ENCODE assay signal across 26 mouse cellular contexts in genomic region chr5:136512103-136512674, GRCm38 (mm10). TPM values are rescaled to one million over a fixed set of nuclear protein-coding genes. Genes with fewer than 3 reads are reported as not detected.
A peak's percentile ranks its signal among the peaks of the same experiment; 100 is the strongest.
DNase-seq lines count a peak whose midpoint lies in the region; ATAC-seq lines count a peak whose summit lies in the region.
"Had no signal": no experiment of that assay in that cellular context is flagged by ENCODE, and none has a peak within 500 bp of the region (broad histone marks: within the 10 kb centered on the region; RNA-seq: fewer than 3 reads in every experiment).

No protein-coding gene starts in this region.

- H3K27ac ChIP-seq in kidney, embryonic 16.5 days (ENCODE audit: low read length) = no peak overlapping the region
- H3K27ac ChIP-seq in lung, embryonic 16.5 days (ENCODE audit: low read length) = no peak overlapping the region
- H3K27ac ChIP-seq: embryonic facial prominence, embryonic 12.5 days; embryonic facial prominence, embryonic 15.5 days; heart, adult 2 months; heart, embryonic 10.5 days; hindbrain, embryonic 12.5 days; hindbrain, embryonic 15.5 days had no signal

- 70% methylated on average over 2 of the region's 2 CpGs for WGBS in kidney, embryonic 16.5 days
- WGBS in lung, embryonic 16.5 days = 67% methylated on average over 2 of the region's 2 CpGs

- H3K4me3 ChIP-seq in kidney, embryonic 16.5 days (ENCODE audit: low read length) = no peak overlapping the region
- H3K4me3 ChIP-seq in lung, embryonic 16.5 days (ENCODE audit: low read length) = no peak overlapping the region
- H3K4me3 ChIP-seq: embryonic facial prominence, embryonic 12.5 days; embryonic facial prominence, embryonic 15.5 days; heart, adult 2 months; heart, embryonic 10.5 days; heart, embryonic 13.5 days; hindbrain, embryonic 12.5 days; hindbrain, embryonic 15.5 days had no signal

- no peaks in the 10 kb centered on the region for H3K27me3 ChIP-seq in kidney, embryonic 16.5 days (ENCODE audit: insufficient read depth, low read length)
- H3K27me3 ChIP-seq in lung, embryonic 16.5 days (ENCODE audit: control insufficient read depth, insufficient read depth, low read depth, low read length) = no peaks in the 10 kb centered on the region
- H3K27me3 ChIP-seq: CH12.LX; heart, embryonic 13.5 days; hindbrain, embryonic 12.5 days; hindbrain, embryonic 15.5 days had no signal

- no peaks in the 10 kb centered on the region for H3K9me3 ChIP-seq in kidney, embryonic 16.5 days (ENCODE audit: low read length)
- no peaks in the 10 kb centered on the region for H3K9me3 ChIP-seq in lung, embryonic 16.5 days (ENCODE audit: control insufficient read depth, low read length)
- H3K9me3 ChIP-seq: embryonic facial prominence, embryonic 12.5 days; embryonic facial prominence, embryonic 15.5 days; G1E; heart, embryonic 10.5 days; heart, embryonic 13.5 days; hindbrain, embryonic 12.5 days; hindbrain, embryonic 15.5 days had no signal

- H3K36me3 ChIP-seq in kidney, embryonic 16.5 days (ENCODE audit: insufficient read depth, low read length) = peaks cover 2% of the 10 kb centered on the region; the same call in 1 of the 2 replicates
- H3K36me3 ChIP-seq in lung, embryonic 16.5 days (ENCODE audit: control insufficient read depth, insufficient read depth, low read length) = no peaks in the 10 kb centered on the region
- H3K36me3 ChIP-seq: embryonic facial prominence, embryonic 12.5 days; embryonic facial prominence, embryonic 15.5 days; G1E; heart, embryonic 10.5 days; hindbrain, embryonic 12.5 days; hindbrain, embryonic 15.5 days had no signal

- peaks cover 45% of the 10 kb centered on the region for H3K4me1 ChIP-seq in kidney, embryonic 16.5 days (ENCODE audit: insufficient read depth, low read length)
- H3K4me1 ChIP-seq in lung, embryonic 16.5 days (replicated peaks; ENCODE audit: control insufficient read depth, insufficient read depth, low read length) = peaks cover 20% of the 10 kb centered on the region

- H3K9ac ChIP-seq in kidney, embryonic 16.5 days (replicated peaks; ENCODE audit: low read length) = no peak overlapping the region
- peak overlapping the region; percentile 9; the same call in 1 of the 2 replicates for H3K9ac ChIP-seq in lung, embryonic 16.5 days (ENCODE audit: low read length)
- H3K9ac ChIP-seq: embryonic facial prominence, embryonic 12.5 days; embryonic facial prominence, embryonic 15.5 days; hindbrain, embryonic 12.5 days; hindbrain, embryonic 15.5 days had no signal

- no peak for ATAC-seq in kidney, embryonic 16.5 days (ENCODE audit: low FRiP score, low TSS enrichment)
- no peak for ATAC-seq in lung, embryonic 16.5 days (ENCODE audit: low read depth)

- DNase-seq in kidney, adult 11 months = peak; percentile 70
- no peak for DNase-seq in kidney, postnatal 4 days
- DNase-seq in kidney, adult 9 months = peak; percentile 83
- no peak for DNase-seq in lung, adult 18-20 months
- DNase-seq in kidney, postnatal 36 days = peak; percentile 43 to 68
- DNase-seq in layer of hippocampus, postnatal 36 days = no peak
- DNase-seq: adrenal gland, adult 2 months; adrenal gland, postnatal 14 days; B cell, adult 2 months; cerebellum, adult 11 months; cerebellum, adult 2 months; cerebellum, adult 9-11 months; cerebellum, postnatal 25 days; gastrocnemius, postnatal 10 days; gastrocnemius, postnatal 36 days had no signal

- H3K4me2 ChIP-seq in kidney, embryonic 16.5 days (replicated peaks; ENCODE audit: low read depth, low read length) = no peak overlapping the region
- no peak overlapping the region for H3K4me2 ChIP-seq in lung, embryonic 16.5 days (ENCODE audit: low read depth, low read length)
- H3K4me2 ChIP-seq: embryonic facial prominence, embryonic 12.5 days; embryonic facial prominence, embryonic 15.5 days; heart, embryonic 13.5 days; hindbrain, embryonic 12.5 days; hindbrain, embryonic 15.5 days had no signal

RNA-seq across cellular contexts. Expression of gene Cux1, which starts 55.1 kb away (rescaled TPM):
- polyA plus RNA-seq in kidney, embryonic 16.5 days (2015; fragmentation: Nextera tagmentation; extraction: Ambion mirVana) = 110 and 123 TPM in 2 replicates
- polyA plus RNA-seq in lung, embryonic 16.5 days (2015; fragmentation: Nextera tagmentation; extraction: Ambion mirVana) = 113 and 117 TPM in 2 replicates
- 10 to 100 TPM; 36.0 to 38.1 TPM for total RNA-seq in layer of hippocampus, postnatal 36 days (2021)

Comparison
In these comparisons a context has a peak if more than half of its experiments do, and no peak if none do; other contexts are left out.
1. DNase-seq: peak in kidney, adult 11 months (single experiment), kidney, adult 9 months (single experiment) and kidney, postnatal 36 days (2 of 2); none in kidney, postnatal 4 days (0 of 2), lung, adult 18-20 months (0 of 2) and layer of hippocampus, postnatal 36 days (0 of 2).